Mouse (Mus musculus) kidney, adult 2 months (tissue): Measurements from ENCODE around the gene Olfr201.
"Not testable (repeated sequence)": the region's sequence is repeated elsewhere in the genome, so short reads cannot be mapped to it uniquely, and the experiment has no call there.

ENCODE experiments used
- CTCF ChIP-seq: fragments of 200-500 bp; conservative IDR thresholded peaks from 2 replicates; pipeline ENCODE4 v1.5.1; 2011; ENCODE audit warnings: low read depth, mild to moderate bottlenecking, control low read depth, low read length, moderate library complexity, mixed read lengths; ENCODE audit not compliant: insufficient read depth, insufficient read length
- POLR2A ChIP-seq: fragments of 200-500 bp; IDR thresholded peaks from one replicate; pipeline ENCODE4 v1.6.1; 2011; ENCODE audit warnings: low read depth, low read length, control low read depth

DNA sequence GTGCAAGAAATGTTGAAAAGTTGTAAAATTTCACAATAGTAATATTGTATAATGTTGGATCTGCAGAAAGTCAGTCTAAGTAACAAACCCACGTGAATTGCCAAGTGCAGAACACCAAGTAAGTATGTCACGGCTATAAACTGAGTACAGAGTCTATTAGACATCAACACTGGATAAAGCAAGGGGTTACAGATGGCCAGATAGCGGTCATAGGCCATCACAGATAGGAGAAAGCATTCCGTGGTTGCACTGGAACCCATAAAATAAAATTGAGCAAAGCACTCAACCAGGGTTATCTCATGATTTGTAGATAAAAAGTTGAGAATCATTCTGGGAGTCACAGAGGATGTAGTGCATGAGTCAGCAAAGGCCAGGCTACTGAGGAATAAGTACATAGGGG lies 3.3 kb downstream of the Olfr201 start:
- not testable (repeated sequence) for TF ChIP-seq CTCF, POLR2A
